Mouse (Mus musculus) stomach, embryonic 14.5 days (tissue): ENCODE measurements at regions not wholly inside any gene's neighbourhood (a gene's known extent, or its start where the extent isn't known, plus 50 kb on each side); places are given as distances from the start of the nearest gene placed in this dataset.

Source experiments
- ATAC-seq: fragments of 200-750 bp; cut with Nextera tagmentation; 2 replicates; pipeline ENCODE4 v1.8.0; 2017; ENCODE audit warnings: low read depth, moderate TSS enrichment; ENCODE audit not compliant: insufficient number of reproducible peaks, insufficient read depth, low FRiP score
- H3K27ac ChIP-seq: fragments of 300-500 bp; sonication (generic); 2 replicates; pipeline ENCODE4 v1.5.1; 2014; ENCODE audit warnings: mild to moderate bottlenecking, low read length, moderate library complexity, mixed read lengths
- H3K27me3 ChIP-seq: fragments of 300-500 bp; sonication (generic); 2 replicates; pipeline ENCODE4 v1.6.1; 2014; ENCODE audit warnings: low read length, control low read depth, mixed read lengths; ENCODE audit not compliant: control insufficient read depth, insufficient read depth
- H3K36me3 ChIP-seq: fragments of 300-500 bp; sonication (generic); 2 replicates; pipeline ENCODE4 v1.6.1; 2014; ENCODE audit warnings: mild to moderate bottlenecking, control low read depth, low read length, moderate library complexity, mixed read lengths; ENCODE audit not compliant: control insufficient read depth, insufficient read depth
- H3K4me1 ChIP-seq: fragments of 300-500 bp; sonication (generic); 2 replicates; pipeline ENCODE4 v1.6.1; 2014; ENCODE audit warnings: low read length, control low read depth, mixed read lengths; ENCODE audit not compliant: control insufficient read depth, insufficient read depth
- H3K4me2 ChIP-seq: fragments of 300-500 bp; sonication (generic); replicated peaks from 2 replicates; pipeline ENCODE4 v1.6.1; 2014; ENCODE audit warnings: low read depth, low read length, control low read depth
- H3K4me3 ChIP-seq: fragments of 300-500 bp; sonication (generic); 2 replicates; pipeline ENCODE4 v1.5.1; 2014; ENCODE audit warnings: low read depth, low read length, control low read depth
- H3K9ac ChIP-seq: fragments of 300-500 bp; sonication (generic); replicated peaks from 2 replicates; pipeline ENCODE4 v1.6.1; 2014; ENCODE audit warnings: low read depth, mild to moderate bottlenecking, control low read depth, low read length, moderate library complexity, mixed read lengths
- H3K9me3 ChIP-seq: fragments of 300-500 bp; sonication (generic); 2 replicates; pipeline ENCODE4 v1.6.1; 2016; ENCODE audit warnings: low read depth, low read length, control low read depth; ENCODE audit not compliant: control insufficient read depth
- WGBS: fragments of 180-500 bp; shearing (Covaris S2); extraction: QIAGEN DNeasy Blood & Tissue Kit; methylation state at CpG from one replicate; pipeline ENCODE4 v1.1.7; 2014; 5-methylcytosine and 5-hydroxymethylcytosine counted together

GRCm38 (mm10) chr1:154981687-154982086, 97.4 kb upstream of the Cacna1e start:
- ATAC-seq = no peak
- Histone ChIP-seq H3K4me1 (no peaks in the 10 kb centered on the region), H3K36me3 (no peaks in the 10 kb centered on the region), H3K9me3 (no peaks in the 10 kb centered on the region), H3K27ac (no peak overlapping the region), H3K27me3 (no peaks in the 10 kb centered on the region), H3K4me2 (no peak overlapping the region), H3K4me3 (no peak overlapping the region), H3K9ac (no peak overlapping the region)
- WGBS = 77% methylated on average over 8 of the region's 8 CpGs

GRCm38 (mm10) chr1:154975732-154976131, 91.4 kb upstream of the Cacna1e start:
- Histone ChIP-seq H3K27ac (no peak overlapping the region), H3K36me3 (no peaks in the 10 kb centered on the region), H3K9ac (no peak overlapping the region), H3K4me1 (no peaks in the 10 kb centered on the region), H3K27me3 (no peaks in the 10 kb centered on the region), H3K4me3 (no peak overlapping the region), H3K9me3 (no peaks in the 10 kb centered on the region; the same call in 1 of the 2 replicates), H3K4me2 (no peak overlapping the region)
- no peak for ATAC-seq
- WGBS = 82% methylated on average over 4 of the region's 4 CpGs

GRCm38 (mm10) chr1:154961271-154961670, 77.0 kb upstream of the Cacna1e start:
- H3K27ac ChIP-seq = no peak overlapping the region
- 78% methylated on average over 4 of the region's 4 CpGs for WGBS
- no peak overlapping the region for H3K4me3 ChIP-seq
- no peaks in the 10 kb centered on the region for H3K27me3 ChIP-seq
- no peaks in the 10 kb centered on the region for H3K9me3 ChIP-seq
- no peak overlapping the region for H3K4me2 ChIP-seq
- no peaks in the 10 kb centered on the region for H3K4me1 ChIP-seq
- ATAC-seq = no peak
- H3K36me3 ChIP-seq = no peaks in the 10 kb centered on the region
- no peak overlapping the region for H3K9ac ChIP-seq

GRCm38 (mm10) chr1:154956625-154957031, 72.3 kb upstream of the Cacna1e start:
- no peak overlapping the region for H3K4me3 ChIP-seq
- H3K36me3 ChIP-seq = no peaks in the 10 kb centered on the region
- no peak for ATAC-seq
- H3K27me3 ChIP-seq = no peaks in the 10 kb centered on the region
- no peak overlapping the region for H3K27ac ChIP-seq
- no peaks in the 10 kb centered on the region for H3K9me3 ChIP-seq
- WGBS = 66% methylated on average over 5 of the region's 5 CpGs
- no peak overlapping the region for H3K9ac ChIP-seq
- H3K4me1 ChIP-seq = no peaks in the 10 kb centered on the region
- no peak overlapping the region for H3K4me2 ChIP-seq

GRCm38 (mm10) chr1:154952679-154953078, 68.4 kb upstream of the Cacna1e start:
- no peaks in the 10 kb centered on the region for H3K9me3 ChIP-seq
- no peaks in the 10 kb centered on the region for H3K4me1 ChIP-seq
- no peak overlapping the region for H3K4me2 ChIP-seq
- H3K4me3 ChIP-seq = no peak overlapping the region
- no peak overlapping the region for H3K9ac ChIP-seq
- H3K27ac ChIP-seq = no peak overlapping the region
- 75% methylated on average over 2 of the region's 2 CpGs for WGBS
- no peaks in the 10 kb centered on the region for H3K27me3 ChIP-seq
- no peak for ATAC-seq
- no peaks in the 10 kb centered on the region for H3K36me3 ChIP-seq
